Mouse (Mus musculus): Measurements from ENCODE around the gene Gtf2ird2. TPM values are rescaled to one million over a fixed set of nuclear protein-coding genes. Genes with fewer than 3 reads are reported as not detected.

The Gtf2ird2 gene
- total RNA-seq, 2 experiments from 2014 or later: 7.4 to 12.0 TPM

DNA sequence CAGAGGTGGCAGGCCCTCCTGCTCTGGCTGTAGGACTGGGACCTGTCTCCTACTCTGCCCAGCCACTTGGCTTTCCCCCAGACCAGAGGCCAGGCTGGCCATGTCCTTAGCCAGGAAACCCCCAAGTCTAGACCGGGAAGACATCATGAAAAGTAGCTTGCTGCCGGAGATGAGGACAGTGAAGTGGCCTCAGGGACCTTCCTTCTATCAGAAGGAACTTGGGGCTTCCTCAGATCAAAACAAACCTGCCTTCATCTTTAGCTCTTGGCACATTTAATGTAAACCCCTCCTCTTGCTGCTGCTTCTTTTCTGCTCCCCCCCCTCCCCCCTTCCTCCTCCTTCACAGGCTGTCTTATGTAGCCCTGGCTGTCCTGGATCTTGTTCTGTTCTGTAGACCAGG is 50.4 kb downstream of the Gtf2ird2 start:
- no peak for DNase-seq

DNA sequence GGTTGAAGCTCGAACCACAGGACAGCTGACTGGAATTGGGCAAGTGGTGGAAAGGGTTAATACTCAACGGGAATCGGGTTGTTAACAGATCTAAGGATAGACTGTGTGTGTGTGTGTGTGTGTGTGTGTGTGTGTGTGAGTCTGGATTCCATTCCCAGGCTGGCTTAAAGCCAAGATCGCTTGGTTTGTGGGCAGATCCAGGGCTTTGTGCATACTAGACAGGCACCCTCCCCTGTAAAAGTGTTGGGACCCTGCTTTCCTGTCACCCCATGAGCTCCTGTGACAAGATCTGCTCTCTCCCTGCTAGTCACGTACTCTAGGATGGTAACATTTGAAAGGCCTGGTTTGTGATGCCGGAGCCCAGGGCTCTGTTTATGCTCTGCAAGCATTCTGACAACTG is 51.3 kb downstream of the Gtf2ird2 start:
- DNase-seq: peak; percentile 73

DNA sequence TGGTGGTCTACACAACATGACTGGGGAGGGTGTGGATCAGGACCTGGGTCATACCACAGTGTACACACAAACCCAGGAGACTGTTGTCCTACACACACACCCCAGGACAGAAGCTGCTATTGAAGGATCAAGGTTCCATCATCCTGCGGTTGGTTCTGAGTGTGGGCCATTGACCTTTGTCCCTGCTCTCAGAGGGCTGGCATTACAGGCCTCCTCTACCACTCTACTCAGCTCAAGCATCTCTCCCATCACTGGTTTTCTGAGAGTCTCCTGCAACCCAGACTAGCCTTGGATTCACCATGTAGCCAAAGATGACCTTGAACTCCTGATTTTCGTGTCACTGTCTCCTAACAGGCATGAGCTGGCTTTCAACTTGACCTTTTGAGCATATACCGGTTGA is 52.4 kb downstream of the Gtf2ird2 start:
- DNase-seq: no peak

DNA sequence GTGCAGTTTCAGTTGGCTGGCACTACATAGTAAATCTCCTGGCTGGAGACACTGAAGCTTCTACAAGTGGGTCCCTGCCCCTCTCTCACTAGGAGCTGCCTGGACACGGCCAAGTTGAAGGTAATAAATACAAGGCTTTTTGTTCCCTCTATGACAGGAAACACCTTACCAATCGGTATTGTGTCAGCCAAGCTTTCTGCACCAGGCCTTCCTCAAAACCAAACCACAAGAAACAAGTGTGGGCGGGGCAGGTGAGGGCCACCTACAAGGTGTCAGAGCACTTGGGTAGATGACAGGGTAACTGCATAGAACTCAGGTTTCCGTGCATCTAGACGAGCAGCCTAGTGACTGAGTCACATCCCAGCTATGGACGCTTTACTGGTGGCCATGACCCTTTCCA is 53.0 kb downstream of the Gtf2ird2 start:
- no peak for DNase-seq

DNA sequence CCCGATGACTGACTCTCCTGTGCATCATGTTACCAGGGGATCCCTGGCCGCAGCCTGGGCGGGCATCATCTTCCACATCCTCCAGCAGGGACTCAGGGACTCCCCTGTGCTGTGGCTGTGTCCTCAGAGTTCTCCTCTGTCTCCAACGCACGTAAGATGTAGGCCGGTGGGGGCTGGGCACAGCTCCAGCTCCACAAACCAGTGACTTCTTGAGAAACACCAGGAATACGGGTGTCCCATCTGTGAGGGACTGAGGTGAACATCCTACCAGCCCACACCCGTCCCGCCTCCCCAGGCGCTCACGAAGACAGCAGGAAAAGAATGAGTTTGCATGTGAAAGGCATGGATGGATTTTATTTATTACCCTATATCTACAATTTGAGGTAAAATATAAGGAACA is 53.7 kb downstream of the Gtf2ird2 start:
- no peak for DNase-seq

DNA sequence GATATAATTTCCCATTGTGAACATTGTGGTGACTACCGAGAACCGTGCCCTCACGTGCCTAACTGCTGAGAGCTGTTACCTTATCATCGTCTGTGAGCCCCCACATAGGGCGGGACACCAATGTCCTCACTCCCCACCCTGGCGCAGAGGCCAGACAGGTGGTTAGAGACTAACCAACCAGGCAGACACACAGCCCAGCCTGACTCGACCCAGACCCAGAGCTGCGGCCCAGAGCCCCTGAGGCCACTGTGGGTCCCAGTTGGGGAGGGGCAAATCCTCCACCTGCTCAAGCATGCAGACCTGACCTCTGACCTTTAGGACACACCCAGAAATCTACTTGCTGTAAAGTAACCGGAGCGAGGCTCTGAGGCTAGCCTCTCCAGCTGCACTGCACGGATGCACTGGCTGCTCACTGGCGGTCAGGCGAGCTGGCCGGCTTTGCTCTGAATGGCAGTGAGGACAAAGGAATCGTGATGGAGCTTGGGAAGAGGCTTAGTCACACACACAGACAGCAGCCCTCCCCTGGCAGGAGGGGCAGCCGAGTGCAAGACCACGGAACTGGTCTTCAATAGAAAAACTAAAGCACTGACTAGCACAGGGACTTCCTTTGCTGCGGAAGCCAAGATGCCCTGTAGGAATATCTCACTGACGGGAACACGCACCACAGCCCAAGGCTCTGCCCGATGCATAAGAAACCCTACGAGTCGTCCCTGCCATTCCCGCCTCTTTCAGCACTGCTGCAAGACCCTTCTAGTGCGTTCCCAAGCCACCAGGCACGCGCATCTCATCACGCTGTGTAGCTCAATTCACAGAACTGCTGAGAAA is 54.3 kb downstream of the Gtf2ird2 start:
- DNase-seq: no peak

DNA sequence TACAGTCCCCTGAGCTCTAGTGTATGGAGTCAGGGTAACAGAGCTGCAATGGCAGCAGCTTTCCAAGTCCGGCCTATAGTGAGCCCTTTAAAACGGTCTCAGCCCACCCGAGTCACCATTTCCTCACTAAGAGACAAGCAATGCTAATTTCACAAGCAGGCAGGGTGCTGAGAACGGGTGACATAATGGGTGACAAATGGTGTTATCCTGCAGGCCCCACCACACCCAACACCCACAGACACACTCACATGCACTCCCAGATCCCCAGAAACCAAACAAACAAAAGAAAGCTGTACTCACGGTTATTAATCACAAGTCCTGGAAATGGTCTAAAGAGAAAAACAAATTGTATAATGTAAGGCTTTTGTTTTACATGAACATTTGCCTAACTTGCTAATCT is 58.0 kb downstream of the Gtf2ird2 start:
- no peak for DNase-seq

DNA sequence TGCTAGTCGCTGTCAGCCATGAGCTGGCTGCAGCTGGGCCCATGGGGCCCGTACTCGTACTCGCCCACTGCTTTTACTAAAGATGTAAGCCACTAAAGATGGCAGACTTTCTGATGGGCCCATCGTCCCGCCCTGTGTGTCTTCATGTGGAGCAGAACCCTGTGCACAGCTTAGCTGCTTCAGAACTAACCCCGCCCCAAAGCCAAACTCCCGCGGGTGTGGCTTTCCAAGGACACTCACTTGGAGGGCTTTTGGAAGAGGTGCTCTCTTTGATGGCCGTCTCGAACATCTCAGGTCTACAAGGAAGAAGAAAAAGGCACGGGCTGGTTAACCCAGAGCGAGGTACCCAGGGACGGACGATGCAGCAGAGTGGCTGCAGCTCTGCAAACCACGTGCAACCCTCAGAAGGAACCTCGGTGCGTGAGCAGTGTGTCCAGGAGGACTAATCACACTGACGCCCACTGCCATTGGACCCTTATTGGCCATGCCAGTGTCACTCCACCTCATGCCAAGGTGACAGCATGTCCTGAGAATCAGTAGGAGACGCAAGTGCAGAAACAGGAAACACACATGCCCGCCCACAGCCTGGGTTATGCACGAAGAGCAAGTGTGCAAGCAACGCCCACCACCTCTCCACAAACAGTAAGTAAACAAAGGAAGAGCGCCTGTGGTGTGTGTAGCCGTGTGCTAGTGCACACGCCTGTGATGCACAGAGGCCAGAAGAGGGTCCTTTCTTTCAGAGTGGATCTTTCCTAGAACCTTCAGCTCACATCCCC is 60.0 kb downstream of the Gtf2ird2 start:
- DNase-seq: no peak

DNA sequence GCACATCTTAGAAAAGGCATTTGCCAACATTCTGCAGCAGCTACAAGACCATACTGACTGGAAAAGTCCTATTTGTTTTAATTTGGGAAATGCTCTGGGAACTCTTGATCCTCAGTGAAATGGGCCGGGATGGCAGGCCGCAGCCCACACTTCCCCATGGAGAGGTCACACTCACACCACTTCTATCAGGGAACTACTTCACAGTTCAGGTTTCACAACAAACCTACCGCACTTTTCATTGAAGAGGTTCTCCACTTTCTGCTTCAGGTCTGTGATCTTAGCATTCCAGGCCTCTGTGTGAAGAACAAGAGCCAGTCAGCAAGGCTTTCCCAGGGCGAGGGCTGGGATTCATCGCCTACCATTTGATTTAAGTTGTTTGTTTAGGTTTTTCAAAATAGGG is 61.1 kb downstream of the Gtf2ird2 start:
- DNase-seq: no peak

DNA sequence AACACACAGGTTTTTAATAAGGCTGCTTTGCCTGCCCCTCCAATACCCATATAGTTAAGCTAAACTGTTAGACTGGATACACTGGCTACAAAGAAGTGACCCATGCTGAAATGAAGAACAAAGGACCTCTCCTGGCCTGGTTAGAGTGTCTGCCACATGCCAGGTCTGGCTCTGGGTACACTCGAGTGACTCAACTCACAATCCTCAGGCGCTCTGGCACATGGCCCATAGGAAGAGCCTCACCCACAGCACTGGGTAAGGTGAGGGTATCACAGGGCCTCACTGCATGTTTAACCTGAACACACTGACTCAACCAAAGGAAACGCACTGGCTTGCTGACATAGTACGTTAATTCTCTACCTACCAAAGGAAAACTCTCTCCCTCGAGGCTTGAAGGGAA is 62.3 kb downstream of the Gtf2ird2 start:
- peak; percentile 61 for DNase-seq

DNA sequence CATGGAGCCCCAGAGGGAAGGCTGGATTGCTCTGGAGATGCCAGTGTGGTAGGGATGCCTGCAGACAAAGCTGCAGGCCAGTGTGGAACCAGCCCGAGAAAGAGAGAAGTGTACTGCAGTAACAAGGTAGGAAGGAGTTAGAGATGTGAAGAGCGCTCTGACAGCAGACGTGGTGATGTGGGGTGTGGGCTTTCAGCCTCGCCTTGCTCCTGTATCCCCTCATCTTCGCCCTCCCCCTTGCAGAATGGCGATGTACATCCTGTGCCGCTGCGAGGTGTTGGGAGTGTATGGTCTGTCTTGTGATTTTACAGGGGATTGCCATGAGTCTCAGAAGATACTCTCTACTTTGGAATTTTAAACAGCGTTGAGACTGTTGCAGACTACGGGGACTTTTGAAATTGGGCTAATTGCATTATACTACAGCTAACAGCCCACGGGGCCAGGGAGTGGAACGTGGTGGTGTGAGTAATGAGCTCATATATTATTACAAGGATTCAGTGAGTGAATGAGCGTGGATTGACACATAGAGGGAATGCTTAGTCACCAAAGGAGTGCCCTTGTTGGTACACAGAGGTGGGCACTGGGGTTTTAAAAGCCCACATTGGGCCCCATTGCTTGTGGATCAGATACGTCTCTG is 64.9 kb downstream of the Gtf2ird2 start:
- DNase-seq: no peak

DNA sequence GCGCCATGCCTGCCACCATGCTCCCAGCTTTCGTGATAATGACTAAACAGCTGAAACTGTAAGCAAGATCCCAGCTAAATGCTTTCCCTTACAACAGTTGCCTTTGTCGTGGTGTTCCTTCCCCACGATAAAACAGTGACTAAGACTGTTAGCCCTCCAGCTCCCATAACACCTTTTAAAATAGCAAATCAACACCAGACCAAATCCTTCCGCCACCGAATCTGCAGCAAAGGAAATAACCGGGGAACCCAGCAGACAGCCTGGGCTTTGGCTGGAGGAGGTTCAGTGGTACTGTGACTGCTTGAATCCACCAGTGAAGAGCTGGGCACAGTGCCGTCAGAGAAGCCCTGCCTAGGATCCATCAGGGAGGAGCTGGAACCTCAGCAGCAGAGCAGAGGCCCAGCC is 65.4 kb downstream of the Gtf2ird2 start:
- no peak for DNase-seq

DNA sequence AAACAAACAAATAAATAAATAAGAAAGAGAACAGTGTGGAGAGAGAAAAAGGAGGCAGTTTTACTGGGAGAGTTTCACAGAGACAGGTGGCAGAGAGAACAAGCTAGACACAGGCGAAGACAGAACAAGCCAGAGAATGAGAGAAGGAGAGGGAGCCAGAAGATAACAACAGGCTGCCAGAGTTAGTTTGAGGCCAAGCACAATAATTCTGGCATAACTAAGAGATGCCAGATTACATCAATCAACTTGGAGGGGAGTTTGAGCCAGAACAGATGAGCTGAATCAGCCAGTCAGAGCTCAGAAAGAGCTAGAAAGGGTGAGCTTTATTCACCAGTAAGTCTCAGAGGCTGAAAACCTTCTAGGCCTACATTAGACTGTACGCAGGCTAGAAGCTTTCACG is 66.8 kb downstream of the Gtf2ird2 start:
- no peak for DNase-seq

DNA sequence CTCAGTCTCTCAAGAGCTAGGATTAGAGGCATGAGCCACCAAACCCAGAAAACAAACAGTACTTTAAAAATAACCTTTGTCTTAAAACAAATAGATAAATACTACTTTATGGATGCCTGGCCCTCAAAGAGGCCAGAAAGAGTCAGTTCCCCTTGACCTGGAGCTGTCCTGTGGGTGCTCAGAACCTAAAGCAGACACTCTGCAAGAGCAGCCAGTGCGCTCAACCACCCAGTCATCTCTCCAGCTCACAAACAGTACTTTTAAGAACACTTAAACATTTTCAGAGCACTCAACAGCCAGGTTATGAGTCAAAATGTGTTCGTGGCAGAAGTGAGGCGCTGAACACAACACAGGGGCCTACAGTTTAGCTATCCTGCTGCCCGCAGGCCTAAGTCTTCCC is 67.3 kb downstream of the Gtf2ird2 start:
- no peak for DNase-seq

DNA sequence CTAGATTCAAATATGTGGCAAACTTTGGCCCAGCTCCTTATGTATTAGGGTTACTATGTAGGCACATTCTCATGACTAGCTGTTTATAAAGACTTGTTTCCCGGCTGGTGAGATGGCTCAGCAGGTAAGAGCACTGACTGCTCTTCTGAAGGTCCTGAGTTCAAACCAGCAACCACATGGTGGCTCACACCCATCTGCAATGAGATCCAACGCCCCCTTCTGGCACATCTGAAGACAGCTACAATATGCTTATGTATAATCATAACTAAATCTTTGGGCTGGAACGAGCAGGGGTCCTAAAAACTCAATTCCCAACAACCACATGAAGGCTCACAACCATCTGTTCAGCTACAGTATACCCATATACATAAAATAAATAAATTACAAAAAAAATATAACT is 70.0 kb downstream of the Gtf2ird2 start:
- DNase-seq: no peak

DNA sequence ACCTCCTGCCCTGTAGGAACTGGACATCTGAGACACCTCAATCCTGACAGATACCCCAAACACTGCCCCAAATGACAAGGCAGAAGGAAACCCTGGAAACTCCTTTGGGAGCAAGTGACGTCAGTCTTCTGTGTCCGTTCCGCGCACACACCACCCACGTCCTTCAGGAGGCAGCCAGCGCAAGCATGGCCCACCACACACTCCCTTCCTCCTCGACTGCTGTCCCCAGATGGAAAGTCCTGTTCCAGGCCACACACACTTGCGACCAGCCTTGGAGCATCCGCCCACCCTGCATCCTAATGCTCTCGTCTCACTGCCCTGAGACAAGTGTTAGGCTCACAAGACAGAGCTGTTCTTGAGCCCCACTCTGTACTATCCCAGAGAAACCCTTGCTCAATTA is 71.5 kb downstream of the Gtf2ird2 start:
- DNase-seq: no peak

DNA sequence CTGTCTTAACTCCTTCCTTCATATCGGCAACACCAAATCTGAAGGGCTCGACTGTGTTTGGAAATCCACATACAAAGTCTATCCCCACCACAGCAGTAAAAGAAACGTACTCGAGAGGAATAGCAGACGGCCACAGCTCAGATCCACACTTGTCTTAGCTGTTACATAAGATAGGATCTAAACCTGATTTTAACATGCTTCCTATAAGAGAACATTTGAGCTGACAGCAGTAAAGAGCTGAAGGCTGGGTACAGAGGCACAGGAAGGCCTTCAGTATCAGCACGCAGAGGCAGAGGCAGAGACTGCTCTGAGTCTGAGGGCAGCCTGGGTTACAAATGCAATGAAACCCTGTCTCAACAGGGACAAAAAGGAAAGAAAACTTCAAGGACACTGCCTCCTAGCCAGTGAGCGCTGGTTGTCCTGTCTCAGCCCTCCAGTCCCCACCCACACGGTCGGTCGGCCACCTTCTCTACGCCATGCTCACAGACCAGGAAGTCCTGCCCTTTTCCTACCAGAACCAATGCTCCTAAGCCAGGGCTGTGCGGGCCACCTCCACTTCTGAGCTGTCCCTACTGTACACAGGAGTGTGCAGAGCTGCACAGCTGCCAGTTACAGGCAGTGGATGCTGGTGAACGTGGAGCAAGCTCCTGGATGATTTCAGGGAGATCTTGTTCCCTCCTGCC is 73.7 kb downstream of the Gtf2ird2 start:
- no peak for DNase-seq

DNA sequence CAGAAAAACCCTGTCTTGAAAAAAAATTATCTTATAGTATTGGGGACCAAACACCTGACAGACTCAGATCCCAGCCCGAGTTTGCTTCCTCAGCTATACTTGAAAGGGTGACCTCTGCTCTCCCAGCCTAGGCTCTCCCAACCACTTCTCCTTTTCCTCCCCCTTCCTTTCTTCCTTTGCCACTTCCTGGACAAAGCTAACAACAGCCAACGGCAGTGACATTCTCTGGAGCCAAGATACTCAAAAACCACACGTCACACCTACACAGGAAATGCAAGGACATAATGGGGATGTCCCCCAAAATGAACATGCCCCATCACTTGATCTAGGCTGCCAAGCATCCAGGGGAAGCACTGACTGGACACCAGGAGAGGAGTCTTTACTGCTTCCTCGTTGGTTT is 74.6 kb downstream of the Gtf2ird2 start:
- DNase-seq: no peak

DNA sequence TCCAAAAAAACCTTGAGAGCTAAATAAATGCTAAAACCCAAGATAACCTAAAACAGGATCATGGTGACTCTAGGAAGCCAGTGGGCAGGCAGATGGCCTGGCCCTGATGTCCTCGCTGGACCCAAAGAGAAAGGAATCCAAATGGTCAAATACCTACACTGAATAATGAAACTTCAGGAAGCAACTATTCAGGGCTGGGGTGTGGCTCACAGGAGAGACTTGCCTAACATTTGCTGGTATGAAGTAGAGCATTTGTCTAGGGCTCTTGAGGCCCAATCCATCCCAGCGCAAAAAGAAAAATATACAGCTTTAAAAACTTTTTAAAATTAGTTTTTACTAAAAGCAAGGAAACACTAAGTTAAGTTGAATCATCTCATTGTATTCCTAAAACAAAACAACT is 75.1 kb downstream of the Gtf2ird2 start:
- DNase-seq: no peak

DNA sequence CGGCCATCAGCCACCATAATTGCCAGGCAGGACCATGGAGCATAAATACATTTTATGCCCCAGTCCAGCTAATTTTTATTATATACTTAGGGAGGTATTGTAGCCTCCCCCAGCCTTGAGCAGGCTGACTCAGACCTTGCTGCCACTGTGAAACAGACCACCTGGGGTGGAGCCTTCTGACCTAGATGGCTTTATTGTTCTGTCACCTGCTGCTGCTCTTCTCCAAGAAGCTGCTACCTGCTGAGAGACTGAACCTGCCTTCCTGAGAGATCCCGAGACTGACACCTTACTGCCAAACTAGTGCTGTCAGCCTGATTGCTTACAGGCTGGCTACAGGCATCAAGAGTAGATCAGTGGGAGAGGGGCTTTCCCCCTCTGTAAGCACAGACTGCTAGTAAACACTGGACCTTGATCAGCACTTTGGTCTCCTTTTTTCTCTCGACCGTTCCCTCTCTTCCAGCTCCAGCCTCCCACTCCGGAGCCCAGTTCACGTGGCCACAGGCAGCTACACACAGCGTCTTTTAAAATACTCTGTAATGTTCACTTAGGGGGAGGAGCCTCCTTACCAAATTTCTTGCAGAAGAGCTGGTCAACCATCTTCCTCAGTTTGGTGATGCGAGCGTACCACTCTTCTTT is 76.3 kb downstream of the Gtf2ird2 start:
- DNase-seq: no peak

DNA sequence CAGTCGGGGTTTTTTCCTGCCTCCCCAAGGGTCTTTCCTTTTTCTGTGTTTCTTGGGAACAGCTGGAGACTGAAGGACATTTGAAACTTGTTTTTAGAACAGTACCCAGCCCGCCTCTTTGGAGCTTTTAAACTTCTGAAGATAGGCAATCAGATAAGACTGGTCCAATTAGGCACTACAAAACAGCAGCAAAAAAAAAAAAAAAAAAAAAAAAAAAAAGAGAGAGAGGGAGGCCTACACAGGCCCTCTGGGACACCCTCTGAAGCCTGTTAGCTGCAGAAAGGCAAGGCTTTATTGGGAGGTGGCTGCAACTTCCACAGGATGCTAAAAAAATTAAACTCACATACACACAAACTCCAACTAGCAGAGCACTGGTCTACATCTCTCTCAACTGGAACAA is 82.1 kb downstream of the Gtf2ird2 start:
- DNase-seq: no peak

DNA sequence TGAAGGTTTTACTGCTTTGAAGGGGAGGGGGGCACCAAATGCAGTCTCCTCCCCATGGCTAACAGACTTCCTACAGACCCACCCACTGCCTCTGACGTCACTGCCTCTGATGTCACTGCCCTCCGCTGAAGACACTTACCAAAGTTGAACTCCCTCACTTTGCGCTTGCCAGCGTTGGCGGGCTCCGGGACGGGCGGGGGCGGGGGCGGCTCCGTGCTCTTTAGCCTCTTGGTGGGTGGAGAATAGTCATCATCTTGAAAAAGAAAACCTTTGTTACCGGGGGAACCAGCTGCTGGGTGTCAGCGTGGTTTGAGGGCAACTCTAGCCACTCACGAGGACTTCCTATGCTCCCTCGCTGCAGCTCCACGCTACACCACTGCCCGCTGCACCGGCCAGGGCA is 82.6 kb downstream of the Gtf2ird2 start:
- no peak for DNase-seq
